Mouse (Mus musculus) granulocyte monocyte progenitor cell, adult 5-6 weeks (primary cell): Measurements from ENCODE around the gene Bcas3. TPM values are rescaled to one million over a fixed set of nuclear protein-coding genes. Genes with fewer than 3 reads are reported as not detected.
A peak's percentile ranks its signal among the peaks of the same experiment; 100 is the strongest.

Experiments
- ATAC-seq: replicated peaks from 2 replicates; pipeline ENCODE4 v1.8.0; 2016; ENCODE audit warnings: mild to moderate bottlenecking, moderate TSS enrichment, inconsistent platforms; ENCODE audit not compliant: poor library complexity, severe bottlenecking
- total RNA-seq, 2 experiments: library from RNA; stranded (forward) in 1 of 2; stranded (reverse) in 1 of 2; fragments of 200-712, 200-1000 nt in 1 of 2; fragments of >200 nt in 1 of 2; fragmentation: Nextera tagmentation in 1 of 2; gene quantifications; 2 replicates each; pipeline ENCODE4 v1.2.3; 2014 to 2017

Gene Bcas3
- total RNA-seq, 2 experiments from 2014 or later: 17.6 to 30.7 TPM

- ATAC-seq: no peak
Measured at GRCm38 (mm10) chr11:85814678-85815077, 461.7 kb downstream of the Bcas3 start.

GRCm38 (mm10) chr11:85816471-85816870 is 463.5 kb downstream of the Bcas3 start:
- ATAC-seq: no peak

GRCm38 (mm10) chr11:85818401-85818800 is 465.4 kb downstream of the Bcas3 start:
- no peak for ATAC-seq

- ATAC-seq: no peak
Measured at GRCm38 (mm10) chr11:85820959-85821358, 468.0 kb downstream of the Bcas3 start.

DNA sequence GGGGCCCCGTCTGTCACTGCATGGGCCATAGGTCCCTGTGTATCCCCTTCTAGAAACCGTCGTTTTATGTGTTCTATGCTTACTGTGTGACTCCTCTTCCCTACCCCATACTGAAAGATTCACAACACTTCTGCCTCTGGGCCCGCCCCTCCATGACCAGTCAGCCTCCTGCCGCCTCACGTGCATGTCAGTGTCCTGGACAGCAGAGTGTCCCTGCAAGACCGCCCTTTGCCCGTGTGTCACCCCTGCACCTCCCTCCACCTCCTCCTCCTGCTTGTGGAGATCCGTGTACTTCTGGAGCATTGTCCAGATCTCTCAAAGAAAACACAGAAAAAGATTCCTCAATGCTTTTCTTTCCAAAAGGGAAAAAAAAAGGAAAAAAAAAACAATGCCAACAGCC is 468.7 kb downstream of the Bcas3 start:
- no peak for ATAC-seq

DNA sequence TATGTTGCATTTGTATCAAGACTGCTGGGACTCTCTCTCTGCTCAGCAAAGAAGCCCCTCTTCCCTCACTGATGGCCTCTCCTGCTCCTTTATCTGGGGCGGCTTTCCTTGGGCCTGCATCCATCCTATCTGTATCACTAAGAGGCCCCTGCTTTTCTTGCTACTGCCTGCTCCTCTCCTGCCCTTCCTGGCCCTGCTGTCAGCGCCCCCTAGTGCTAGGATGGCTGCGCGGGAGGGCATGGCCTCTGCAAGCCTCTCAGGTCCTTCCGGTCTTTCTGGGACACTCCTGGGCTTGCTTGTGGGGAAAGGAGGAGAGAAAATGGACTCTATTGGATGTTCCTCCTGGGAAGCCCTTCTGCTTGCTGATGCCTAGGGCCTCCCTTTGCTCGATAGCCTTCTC is 470.2 kb downstream of the Bcas3 start:
- ATAC-seq: peak; percentile 87

DNA sequence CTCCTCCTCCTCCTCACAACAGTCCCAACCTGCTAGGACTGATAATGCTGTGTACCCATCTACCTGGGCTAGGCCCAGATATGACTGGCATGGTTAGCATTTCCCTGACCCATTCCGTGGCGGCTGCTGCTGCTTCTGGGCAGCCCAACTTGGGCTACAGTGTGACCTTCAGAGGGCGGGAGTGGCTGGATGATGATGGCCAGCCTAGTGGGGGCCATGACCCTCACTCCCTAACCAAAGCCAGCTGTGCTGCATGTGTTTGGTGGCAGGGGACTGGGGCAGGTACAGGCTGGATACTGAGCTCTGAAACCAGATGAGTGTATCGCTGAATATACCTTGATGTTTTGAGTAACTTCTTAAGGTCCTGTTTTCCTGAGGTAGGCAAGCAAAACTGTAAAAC is 470.8 kb downstream of the Bcas3 start:
- ATAC-seq: no peak

- no peak for ATAC-seq
Measured at GRCm38 (mm10) chr11:85825031-85825430, 472.1 kb downstream of the Bcas3 start.

GRCm38 (mm10) chr11:85825823-85826222 is 472.9 kb downstream of the Bcas3 start:
- ATAC-seq: no peak

DNA sequence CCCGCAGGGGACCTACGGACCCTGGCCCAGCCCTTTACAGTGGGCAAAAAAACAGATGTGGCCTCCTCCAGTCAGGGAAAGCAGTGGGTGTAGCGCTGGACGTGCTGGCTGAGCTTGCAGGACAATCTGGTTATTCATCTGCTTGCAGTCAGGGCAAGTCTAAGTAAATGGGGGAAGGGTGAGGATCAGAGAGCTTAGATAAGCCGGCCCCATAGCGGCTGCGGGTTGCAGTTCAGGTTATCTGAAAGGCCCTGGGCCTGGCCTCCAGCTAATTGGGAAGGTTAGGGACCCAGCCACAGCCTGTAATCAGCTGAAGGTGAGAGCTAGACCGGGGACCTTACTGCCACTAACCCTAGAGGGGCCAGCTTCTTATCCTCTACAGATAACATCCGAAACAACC is 474.4 kb downstream of the Bcas3 start:
- ATAC-seq: no peak

DNA sequence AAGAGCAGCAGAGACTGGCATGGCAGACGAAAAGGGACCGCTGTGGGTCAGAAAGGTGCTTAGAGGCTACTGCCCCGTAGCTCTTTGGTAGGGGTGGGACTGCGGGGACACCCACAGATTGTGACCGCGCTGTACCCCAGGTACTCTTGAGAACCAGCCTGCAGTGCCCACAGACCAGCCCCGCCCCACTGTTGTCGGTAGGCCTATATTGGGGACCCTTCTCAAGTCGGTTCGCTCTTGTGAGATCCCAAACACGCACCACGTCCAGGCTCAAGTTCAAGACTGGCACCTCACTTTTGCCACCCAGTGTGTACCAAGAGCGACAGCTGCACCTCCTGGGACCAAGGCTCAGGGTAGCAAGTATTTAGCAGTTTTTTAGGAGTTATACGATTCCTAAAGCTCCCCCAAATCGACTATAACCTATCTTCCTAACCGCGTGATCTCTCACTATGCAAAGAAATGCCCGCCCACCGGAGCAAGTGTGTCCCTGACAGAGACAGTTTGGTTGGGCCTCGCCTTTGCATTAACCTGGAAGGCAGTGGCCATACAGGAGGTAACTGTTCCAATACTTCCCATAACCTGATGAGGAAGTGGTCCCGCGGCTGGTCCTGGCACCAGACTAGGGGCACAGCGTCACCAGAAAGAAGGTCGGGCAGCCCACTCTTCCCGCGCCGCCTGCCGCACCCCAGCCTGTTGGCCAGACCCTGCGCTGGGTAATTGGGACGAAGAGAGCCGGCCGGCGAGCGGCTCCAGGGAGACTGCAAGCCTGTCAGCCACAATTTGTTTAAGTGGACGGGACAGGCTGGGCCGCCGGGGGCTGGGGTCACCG is 475.9 kb downstream of the Bcas3 start:
- ATAC-seq: peak; percentile 52

- no peak for ATAC-seq
Measured at GRCm38 (mm10) chr11:85829520-85830440, 476.8 kb downstream of the Bcas3 start.

GRCm38 (mm10) chr11:85830901-85831341 is 478.0 kb downstream of the Bcas3 start:
- peak; percentile 40 for ATAC-seq

DNA sequence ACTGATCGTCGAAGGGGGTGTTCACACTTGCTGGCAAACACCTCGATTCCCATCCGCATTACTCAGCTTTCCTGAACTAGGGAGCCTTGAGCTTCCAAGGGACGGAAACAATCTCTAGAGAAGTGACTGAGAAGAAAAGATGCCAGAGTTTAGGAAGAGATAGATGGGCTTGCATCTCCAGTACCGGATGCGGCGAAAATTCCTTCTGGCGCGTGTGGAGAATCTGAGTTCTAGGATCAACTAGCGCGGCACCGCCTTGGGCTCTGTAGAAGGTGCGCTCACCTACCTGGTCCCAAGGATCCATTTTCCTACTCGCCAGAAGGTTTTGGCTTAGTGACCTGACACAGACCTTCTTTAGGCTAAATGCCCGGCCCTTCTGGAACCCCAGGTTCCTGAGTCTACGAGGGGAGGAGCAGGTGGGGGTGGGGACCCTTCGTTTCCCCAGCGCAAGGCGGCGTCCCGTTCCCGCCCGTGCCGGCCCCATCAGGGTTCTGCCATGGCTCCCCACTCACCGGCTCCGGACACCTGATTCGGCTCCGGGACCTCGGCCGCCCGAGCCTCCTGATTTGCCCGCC is 478.8 kb downstream of the Bcas3 start:
- ATAC-seq: no peak

DNA sequence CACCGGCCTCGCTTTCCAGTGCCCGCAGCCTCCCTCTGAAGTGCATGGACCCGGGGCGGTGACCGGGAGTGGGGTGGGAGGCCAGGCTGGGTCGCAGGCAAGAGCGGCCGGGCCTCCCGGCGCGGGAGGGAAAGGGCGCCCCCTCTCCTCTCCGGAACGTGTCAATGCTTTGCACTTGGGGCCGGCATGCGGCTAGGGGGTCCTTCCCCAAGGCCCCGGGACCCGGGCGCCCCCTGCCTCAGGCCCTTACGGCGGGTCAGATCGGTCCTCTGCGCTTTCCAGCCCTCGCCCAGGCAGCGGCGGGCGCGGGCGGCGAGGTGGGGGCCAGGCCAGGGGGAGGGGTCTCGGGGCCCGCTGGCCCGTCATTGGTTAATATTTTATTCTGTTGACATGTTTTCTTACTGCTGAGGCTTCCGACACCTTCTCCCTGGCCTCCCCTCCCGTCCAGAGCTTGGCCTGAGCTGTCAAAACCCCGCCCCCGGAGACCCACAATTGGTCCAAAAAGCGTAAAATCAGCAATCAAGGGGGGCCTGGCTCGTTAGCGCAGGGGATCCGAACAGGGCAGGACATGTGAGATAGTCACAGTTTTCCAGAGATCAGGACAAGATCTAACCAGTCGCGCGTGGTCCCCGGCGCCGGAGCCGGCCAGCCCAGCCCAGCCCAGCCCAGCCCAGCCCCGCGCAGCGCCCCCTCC is 479.4 kb downstream of the Bcas3 start, which contains the start of gene Tbx2:
Gene Tbx2 (plus strand): TSS at position 321 of the 694 bp plus-strand sequence.
- ATAC-seq: no peak

DNA sequence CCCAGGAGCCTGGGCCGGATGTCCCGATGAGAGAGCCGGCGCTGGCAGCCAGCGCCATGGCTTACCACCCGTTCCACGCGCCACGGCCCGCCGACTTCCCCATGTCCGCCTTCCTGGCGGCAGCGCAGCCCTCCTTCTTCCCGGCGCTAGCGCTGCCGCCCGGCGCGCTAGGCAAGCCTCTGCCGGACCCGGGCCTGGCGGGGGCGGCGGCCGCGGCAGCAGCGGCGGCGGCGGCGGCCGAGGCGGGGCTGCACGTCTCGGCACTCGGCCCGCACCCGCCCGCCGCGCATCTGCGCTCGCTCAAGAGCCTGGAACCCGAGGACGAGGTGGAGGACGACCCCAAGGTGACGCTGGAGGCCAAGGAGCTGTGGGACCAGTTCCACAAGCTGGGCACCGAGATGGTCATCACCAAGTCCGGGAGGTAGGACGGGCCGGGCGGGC is 480.1 kb downstream of the Bcas3 start:
- ATAC-seq: peak; percentile 15; the same call in 1 of the 2 replicates

DNA sequence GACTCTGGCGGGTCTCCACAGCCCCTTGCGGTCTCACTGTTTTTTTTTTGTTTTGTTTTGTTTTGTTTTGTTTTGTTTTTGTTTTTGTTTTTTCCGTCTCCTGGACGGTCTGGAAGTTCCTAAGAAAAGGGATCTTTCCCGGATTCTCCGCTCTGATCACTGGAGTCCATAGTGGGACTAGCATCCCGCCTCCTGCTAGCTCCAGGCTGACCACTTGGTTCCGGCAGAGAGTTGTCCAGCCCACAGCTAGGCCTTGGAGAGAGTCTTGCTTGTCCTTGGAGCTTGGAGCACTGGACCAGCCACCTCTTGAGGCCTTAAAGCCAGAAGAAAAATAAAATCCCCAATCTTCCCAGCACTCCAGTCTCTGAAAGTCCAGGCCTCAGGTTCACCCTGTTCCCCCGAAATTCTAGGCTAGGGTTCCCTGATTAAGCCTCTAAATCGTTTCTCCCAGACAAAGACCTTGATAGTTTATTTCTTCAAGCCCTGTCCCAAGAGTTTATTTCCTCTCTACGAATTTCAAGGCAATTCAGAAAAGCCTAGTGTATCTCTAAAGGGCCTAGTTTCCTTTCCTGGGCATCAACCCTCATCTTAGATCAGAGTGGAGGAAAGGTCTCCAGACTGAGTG is 480.9 kb downstream of the Bcas3 start:
- no peak for ATAC-seq

DNA sequence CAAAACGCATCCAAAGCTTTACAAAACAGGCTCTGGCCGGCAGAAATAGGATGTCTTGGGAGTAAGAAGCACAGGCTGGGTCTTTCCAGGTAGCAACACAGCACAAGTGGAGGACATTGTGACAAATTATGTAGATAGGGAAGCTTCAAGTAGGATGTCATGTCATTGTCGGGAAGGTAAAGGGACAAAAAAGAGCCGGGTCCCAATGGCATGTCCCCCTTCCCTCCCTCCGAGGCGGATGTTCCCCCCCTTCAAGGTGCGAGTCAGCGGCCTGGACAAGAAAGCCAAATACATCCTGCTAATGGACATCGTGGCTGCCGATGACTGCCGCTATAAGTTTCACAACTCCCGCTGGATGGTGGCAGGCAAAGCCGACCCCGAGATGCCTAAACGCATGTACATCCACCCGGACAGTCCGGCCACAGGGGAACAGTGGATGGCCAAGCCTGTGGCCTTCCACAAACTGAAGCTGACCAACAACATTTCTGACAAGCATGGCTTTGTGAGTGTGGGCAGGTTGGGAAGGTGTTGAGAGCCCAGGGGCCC is 481.5 kb downstream of the Bcas3 start:
- ATAC-seq: no peak

DNA sequence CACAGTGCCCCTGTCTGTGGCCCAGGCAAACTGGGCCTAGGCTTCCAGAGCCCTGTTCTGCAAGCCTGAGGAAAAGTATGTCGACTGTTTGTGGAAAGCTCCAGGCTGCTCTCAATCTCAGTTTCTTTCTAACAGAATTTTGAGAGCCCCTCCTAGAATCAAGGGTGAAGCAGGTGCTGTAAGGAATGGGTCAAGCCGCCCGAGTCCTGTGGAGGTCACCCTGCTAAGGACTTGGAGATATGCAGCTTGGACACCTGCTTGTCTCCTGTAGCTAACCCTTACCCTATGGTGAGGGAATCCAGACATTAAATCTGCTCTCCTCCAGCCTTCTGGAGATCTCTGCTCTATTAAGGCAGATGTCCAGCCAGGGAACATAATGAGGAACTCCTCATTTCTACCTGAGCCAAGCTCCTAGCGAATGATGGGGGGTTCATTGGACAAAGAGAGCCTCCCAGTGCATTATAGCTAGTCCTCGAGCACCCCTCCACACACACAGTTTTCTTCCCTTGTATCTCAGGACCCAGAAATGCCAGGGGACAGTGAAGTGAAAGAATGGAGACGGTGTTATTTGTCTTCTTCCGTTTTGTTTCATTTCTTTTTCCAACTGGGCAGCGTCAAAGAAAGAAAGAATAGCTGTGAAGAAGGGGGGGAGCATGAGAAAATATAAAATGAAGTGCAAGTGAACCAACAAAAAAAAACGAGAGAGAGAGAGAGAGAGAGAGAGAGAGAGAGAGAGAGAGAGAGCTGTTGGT is 482.2 kb downstream of the Bcas3 start:
- no peak for ATAC-seq
